14 mouse cellular contexts compared by ENCODE assay signal in the genomic region with DNA sequence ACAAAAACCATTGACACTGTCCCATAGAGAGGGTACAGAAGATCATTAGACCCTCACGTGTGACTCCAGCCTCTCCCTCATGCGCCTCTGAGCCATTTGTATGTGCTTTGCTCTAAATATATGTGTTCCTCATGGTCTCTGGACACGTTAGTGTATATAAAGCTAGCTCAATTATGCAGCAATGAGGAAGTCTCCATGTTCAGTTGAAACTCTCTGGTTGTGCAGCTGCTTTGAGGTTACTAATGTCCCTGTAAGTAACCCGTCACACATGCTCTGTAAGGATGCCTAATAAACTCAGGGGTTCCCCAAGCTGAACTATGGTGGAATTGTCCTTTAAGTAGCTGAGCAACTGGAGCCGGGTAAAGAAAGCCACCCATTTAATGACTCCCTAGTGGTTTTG.
DNase-seq lines count a peak whose midpoint lies in the region; ATAC-seq and TF ChIP-seq lines count a peak whose summit lies in the region.
"Had no signal": no experiment of that assay in that cellular context is flagged by ENCODE, and none has a peak within 500 bp of the region (broad histone marks: within the 10 kb centered on the region; RNA-seq: fewer than 3 reads in every experiment).

No protein-coding gene starts in this region.

- intact Hi-C loops in left cerebral cortex, adult 2 months (cut with DNase I) = no loop called here

- no peak overlapping the region for H3K4me3 ChIP-seq in midbrain, embryonic 13.5 days (replicated peaks)
- no peak overlapping the region for H3K4me3 ChIP-seq in left cerebral cortex, adult 2 months
- no peak overlapping the region for H3K4me3 ChIP-seq in lung, postnatal 0 days (ENCODE audit: low read depth, low read length)
- H3K4me3 ChIP-seq: embryonic facial prominence, embryonic 15.5 days; myocyte had no signal

- no peak; the same call in 1 of the 2 replicates for TF ChIP-seq CTCF in left cerebral cortex, adult 2 months (IDR thresholded peaks at IDR 0.05)
- TF ChIP-seq CTCF in lung, postnatal 0 days (IDR thresholded peaks at IDR 0.05) = no peak

- peak overlapping the region; percentile 91 for H3K27ac ChIP-seq in midbrain, embryonic 13.5 days
- no peak overlapping the region for H3K27ac ChIP-seq in left cerebral cortex, adult 2 months
- H3K27ac ChIP-seq in lung, postnatal 0 days (ENCODE audit: low read length) = no peak overlapping the region
- H3K27ac ChIP-seq: embryonic facial prominence, embryonic 15.5 days had no signal

- H3K9me3 ChIP-seq in midbrain, embryonic 13.5 days = no peaks in the 10 kb centered on the region
- H3K9me3 ChIP-seq in lung, postnatal 0 days (ENCODE audit: low read length) = no peaks in the 10 kb centered on the region
- H3K9me3 ChIP-seq: embryonic facial prominence, embryonic 15.5 days had no signal

- no peaks in the 10 kb centered on the region for H3K36me3 ChIP-seq in midbrain, embryonic 13.5 days
- no peaks in the 10 kb centered on the region for H3K36me3 ChIP-seq in lung, postnatal 0 days (ENCODE audit: insufficient read depth, low read length)
- H3K36me3 ChIP-seq: embryonic facial prominence, embryonic 15.5 days had no signal

- H3K9ac ChIP-seq in midbrain, embryonic 13.5 days (replicated peaks) = no peak overlapping the region
- H3K9ac ChIP-seq in lung, postnatal 0 days (replicated peaks; ENCODE audit: low read depth) = no peak overlapping the region
- H3K9ac ChIP-seq: embryonic facial prominence, embryonic 15.5 days had no signal

- ATAC-seq in common myeloid progenitor, adult 5-6 weeks (replicated peaks; ENCODE audit: low read depth, poor library complexity, severe bottlenecking) = peak; percentile 54
- ATAC-seq in hematopoietic stem cell, adult 5-6 weeks (replicated peaks in 1 of 2; ENCODE audit: insufficient read depth in 1 of 2, low FRiP score in 2 of 2, low TSS enrichment in 1 of 2, low read depth in 1 of 2, poor library complexity in 2 of 2, severe bottlenecking in 2 of 2) = peak; percentile 29 to 54; a peak in 3 of 4 replicates
- ATAC-seq in midbrain, embryonic 13.5 days = no peak
- ATAC-seq in lung, postnatal 0 days = no peak
- ATAC-seq: Patski had no signal

- no peak overlapping the region for H3K4me2 ChIP-seq in midbrain, embryonic 13.5 days (replicated peaks)
- no peak overlapping the region for H3K4me2 ChIP-seq in lung, postnatal 0 days (replicated peaks; ENCODE audit: low read depth, low read length)
- H3K4me2 ChIP-seq: embryonic facial prominence, embryonic 15.5 days had no signal

- no peak for TF ChIP-seq EP300 in lung, postnatal 0 days (IDR thresholded peaks at IDR 0.05)

- H3K27me3 ChIP-seq in midbrain, embryonic 13.5 days = peaks cover 12% of the 10 kb centered on the region; the same call in 1 of the 2 replicates
- H3K27me3 ChIP-seq in lung, postnatal 0 days (replicated peaks; ENCODE audit: insufficient read depth, low read length) = no peaks in the 10 kb centered on the region
- H3K27me3 ChIP-seq: embryonic facial prominence, embryonic 15.5 days had no signal

- H3K4me1 ChIP-seq in midbrain, embryonic 13.5 days (replicated peaks) = peaks cover 16% of the 10 kb centered on the region
- no peaks in the 10 kb centered on the region for H3K4me1 ChIP-seq in lung, postnatal 0 days (ENCODE audit: insufficient read depth, low read depth, low read length)

- DNase-seq in A20 (ENCODE audit: low read depth, low spot score) = peak; percentile 14
- DNase-seq in urinary bladder, adult 2 months (ENCODE audit: low spot score) = no peak
- no peak for DNase-seq in cerebellum, adult 11 months
- DNase-seq in left cerebral cortex, adult 2 months (ENCODE audit: extremely low spot score in 1 of 2, low spot score in 2 of 2) = no peak
- no peak for DNase-seq in lung, postnatal 0 days (ENCODE audit: low spot score)
- DNase-seq: cerebellum, postnatal 36 days; kidney, adult 11 months; right cerebral cortex, adult 18-20 months had no signal

- 47% methylated on average over 5 of the region's 5 CpGs for WGBS in midbrain, embryonic 13.5 days
- WGBS in lung, postnatal 0 days = 83% methylated on average over 5 of the region's 5 CpGs

Comparison
In these comparisons a context has a peak if more than half of its experiments do, and no peak if none do; other contexts are left out.
1. ATAC-seq: peak in common myeloid progenitor, adult 5-6 weeks (single experiment) and hematopoietic stem cell, adult 5-6 weeks (2 of 2); none in midbrain, embryonic 13.5 days (single experiment) and lung, postnatal 0 days (single experiment).